Comparison of ENCODE assay signal across 9 mouse cellular contexts in the genomic region with DNA sequence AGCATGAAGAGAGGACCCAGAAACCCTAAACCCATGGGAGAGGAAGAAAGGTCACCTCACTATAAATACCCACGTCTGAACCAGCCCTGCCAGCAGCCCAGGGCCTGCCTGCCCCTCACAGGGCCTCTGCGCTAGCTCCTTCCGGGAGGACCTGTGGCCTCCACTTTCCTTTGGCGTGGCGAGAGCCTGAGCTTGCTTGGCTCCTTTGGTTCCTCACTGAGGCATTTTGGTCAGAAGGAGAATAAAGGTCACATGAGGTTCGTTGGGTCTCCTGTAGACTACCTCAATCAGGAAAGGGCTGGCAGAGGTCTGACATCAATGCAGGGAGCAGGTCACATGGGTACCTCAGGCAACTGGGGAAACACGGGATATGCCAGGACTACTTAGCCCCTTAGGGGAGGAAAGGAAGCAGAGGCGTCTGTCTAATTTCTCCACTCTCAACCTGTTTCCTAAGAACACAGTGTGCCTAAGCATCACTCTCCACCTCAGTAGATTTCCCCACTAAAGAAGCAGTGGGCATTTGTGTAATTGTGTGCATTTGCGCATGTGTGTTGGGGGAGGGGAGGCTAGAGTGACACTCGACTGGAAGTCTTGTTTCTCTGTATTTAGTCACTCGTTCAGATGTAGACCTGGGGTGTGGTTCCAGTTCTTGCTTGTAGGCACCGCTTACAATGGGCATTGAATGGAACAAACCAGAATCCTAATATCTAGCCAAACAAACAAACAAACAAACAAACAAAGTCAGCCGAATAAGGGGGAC. TPM values are rescaled to one million over a fixed set of nuclear protein-coding genes. Genes with fewer than 3 reads are reported as not detected.
DNase-seq lines count a peak whose midpoint lies in the region; ATAC-seq lines count a peak whose summit lies in the region.
"Had no signal": no experiment of that assay in that cellular context is flagged by ENCODE, and none has a peak within 500 bp of the region (broad histone marks: within the 10 kb centered on the region; RNA-seq: fewer than 3 reads in every experiment).

No protein-coding gene starts in this region.

- DNase-seq in CD4-positive helper T cell, adult 2 months (ENCODE audit: low read depth, low spot score) = peak; percentile 35
- peak; percentile 34 for DNase-seq in gastrocnemius, postnatal 10 days
- no peak for DNase-seq in urinary bladder, adult 2 months (ENCODE audit: low spot score)
- DNase-seq in urinary bladder, postnatal 10 days (ENCODE audit: low spot score) = no peak
- DNase-seq in urinary bladder, postnatal 25 days (ENCODE audit: low spot score) = no peak

- no peak overlapping the region for H3K4me2 ChIP-seq in hindbrain, embryonic 16.5 days (ENCODE audit: low read length)
- no peak overlapping the region for H3K4me2 ChIP-seq in hindbrain, embryonic 12.5 days (replicated peaks)
- H3K4me2 ChIP-seq in intestine, embryonic 16.5 days (ENCODE audit: low read depth, low read length) = no peak overlapping the region

- WGBS in hindbrain, embryonic 16.5 days = 70% methylated on average over 13 of the region's 13 CpGs
- 63% methylated on average over 13 of the region's 13 CpGs for WGBS in hindbrain, embryonic 12.5 days
- WGBS in intestine, embryonic 16.5 days = 57% methylated on average over 13 of the region's 13 CpGs

- H3K27me3 ChIP-seq in hindbrain, embryonic 16.5 days (replicated peaks; ENCODE audit: control insufficient read depth, insufficient read depth, low read length) = no peaks in the 10 kb centered on the region
- no peaks in the 10 kb centered on the region for H3K27me3 ChIP-seq in hindbrain, embryonic 12.5 days
- H3K27me3 ChIP-seq in intestine, embryonic 16.5 days (replicated peaks; ENCODE audit: control insufficient read depth, insufficient read depth, low read length) = no peaks in the 10 kb centered on the region
- H3K27me3 ChIP-seq: CH12.LX had no signal

- H3K27ac ChIP-seq in hindbrain, embryonic 16.5 days (ENCODE audit: low read depth, low read length) = no peak overlapping the region
- no peak overlapping the region for H3K27ac ChIP-seq in hindbrain, embryonic 12.5 days
- H3K27ac ChIP-seq in intestine, embryonic 16.5 days (ENCODE audit: low read length) = peak overlapping the region; percentile 72

- 0 out of 2 replicates have a peak, but pooled peaks have one; percentile 24 for ATAC-seq in hindbrain, embryonic 16.5 days
- no peak for ATAC-seq in hindbrain, embryonic 12.5 days (ENCODE audit: low FRiP score)
- ATAC-seq in intestine, embryonic 16.5 days = peak; percentile 35; the same call in 1 of the 2 replicates

- H3K9me3 ChIP-seq in hindbrain, embryonic 16.5 days (ENCODE audit: control insufficient read depth, low read length) = no peaks in the 10 kb centered on the region
- H3K9me3 ChIP-seq in hindbrain, embryonic 12.5 days (replicated peaks) = no peaks in the 10 kb centered on the region
- H3K9me3 ChIP-seq in intestine, embryonic 16.5 days (ENCODE audit: control insufficient read depth, low read length) = no peaks in the 10 kb centered on the region

- no peaks in the 10 kb centered on the region; the same call in 1 of the 2 replicates for H3K4me1 ChIP-seq in hindbrain, embryonic 16.5 days (ENCODE audit: control insufficient read depth, insufficient read depth, low read depth, low read length)
- peaks cover 24% of the 10 kb centered on the region for H3K4me1 ChIP-seq in hindbrain, embryonic 12.5 days
- H3K4me1 ChIP-seq in intestine, embryonic 16.5 days (ENCODE audit: control insufficient read depth, insufficient read depth, low read length) = peaks cover 65% of the 10 kb centered on the region

- no peak overlapping the region for H3K4me3 ChIP-seq in hindbrain, embryonic 16.5 days (ENCODE audit: low read length)
- no peak overlapping the region for H3K4me3 ChIP-seq in hindbrain, embryonic 12.5 days
- no peak overlapping the region for H3K4me3 ChIP-seq in intestine, embryonic 16.5 days (ENCODE audit: low read length)

- H3K36me3 ChIP-seq in hindbrain, embryonic 16.5 days (ENCODE audit: control insufficient read depth, insufficient read depth, low read length) = no peaks in the 10 kb centered on the region
- H3K36me3 ChIP-seq in hindbrain, embryonic 12.5 days = no peaks in the 10 kb centered on the region
- no peaks in the 10 kb centered on the region for H3K36me3 ChIP-seq in intestine, embryonic 16.5 days (ENCODE audit: control insufficient read depth, insufficient read depth, low read length)

- H3K9ac ChIP-seq in hindbrain, embryonic 16.5 days (ENCODE audit: low read depth, low read length) = no peak overlapping the region
- no peak overlapping the region for H3K9ac ChIP-seq in hindbrain, embryonic 12.5 days
- 0 out of 2 replicates have a peak overlapping the region, but pooled peaks have one; percentile 7 for H3K9ac ChIP-seq in intestine, embryonic 16.5 days (ENCODE audit: low read depth, low read length)

RNA-seq across cellular contexts. Expression of a gene that starts 5.6 kb away (rescaled TPM):
- 0.88 and 4.2 TPM in 2 replicates for polyA plus RNA-seq in hindbrain, embryonic 16.5 days (2015; fragmentation: Nextera tagmentation; extraction: Ambion mirVana)
- polyA plus RNA-seq in hindbrain, embryonic 12.5 days (2016; fragmentation: Nextera tagmentation; extraction: Ambion mirVana) = 2.1 and 5.3 TPM in 2 replicates
- total RNA-seq in gastrocnemius, postnatal 10 days (2021) = 100 to 1,000 TPM; 515 to 520 TPM
- polyA plus RNA-seq in intestine, embryonic 16.5 days (2015; fragmentation: Nextera tagmentation; extraction: Ambion mirVana) = 4.6 and 5.4 TPM in 2 replicates
- 6.8 and 7.9 TPM in 2 replicates for polyA plus RNA-seq in urinary bladder, adult 2 months (2012; rRNA removed)

RNA-seq across cellular contexts. Expression of a gene that starts 17.4 kb away (rescaled TPM):
- 33.2 and 34.3 TPM in 2 replicates for polyA plus RNA-seq in hindbrain, embryonic 16.5 days (2015; fragmentation: Nextera tagmentation; extraction: Ambion mirVana)
- 52.4 and 61.5 TPM in 2 replicates for polyA plus RNA-seq in hindbrain, embryonic 12.5 days (2016; fragmentation: Nextera tagmentation; extraction: Ambion mirVana)
- total RNA-seq in gastrocnemius, postnatal 10 days (2021) = 10 to 100 TPM in 1 of 2 experiments, 1 to 10 TPM in 1; 9.8 to 11.4 TPM
- polyA plus RNA-seq in intestine, embryonic 16.5 days (2015; fragmentation: Nextera tagmentation; extraction: Ambion mirVana) = 62.7 and 70.6 TPM in 2 replicates
- polyA plus RNA-seq in urinary bladder, adult 2 months (2012; rRNA removed) = 38.1 and 42.4 TPM in 2 replicates

RNA-seq across cellular contexts. Expression of a gene that starts 17.5 kb away (rescaled TPM):
- 8.9 and 10.6 TPM in 2 replicates for polyA plus RNA-seq in hindbrain, embryonic 16.5 days (2015; fragmentation: Nextera tagmentation; extraction: Ambion mirVana)
- polyA plus RNA-seq in hindbrain, embryonic 12.5 days (2016; fragmentation: Nextera tagmentation; extraction: Ambion mirVana) = 16.7 and 18.6 TPM in 2 replicates
- 10 to 100 TPM; 11.3 to 19.2 TPM for total RNA-seq in gastrocnemius, postnatal 10 days (2021)
- 9.3 and 10.8 TPM in 2 replicates for polyA plus RNA-seq in intestine, embryonic 16.5 days (2015; fragmentation: Nextera tagmentation; extraction: Ambion mirVana)
- 31.7 and 39.2 TPM in 2 replicates for polyA plus RNA-seq in urinary bladder, adult 2 months (2012; rRNA removed)

RNA-seq across cellular contexts. Expression of a gene that starts 24.2 kb away (rescaled TPM):
- polyA plus RNA-seq in hindbrain, embryonic 16.5 days (2015; fragmentation: Nextera tagmentation; extraction: Ambion mirVana) = 0.93 and 1.6 TPM in 2 replicates
- 1.9 and 2.5 TPM in 2 replicates for polyA plus RNA-seq in hindbrain, embryonic 12.5 days (2016; fragmentation: Nextera tagmentation; extraction: Ambion mirVana)
- under 1 TPM in 1 of 2 experiments, not detected in 1; 0.93 TPM for total RNA-seq in gastrocnemius, postnatal 10 days (2021)
- polyA plus RNA-seq in intestine, embryonic 16.5 days (2015; fragmentation: Nextera tagmentation; extraction: Ambion mirVana) = 4.5 and 4.7 TPM in 2 replicates
- polyA plus RNA-seq in urinary bladder, adult 2 months (2012; rRNA removed) = not detected in 2 replicates
- total RNA-seq: CH12.LX had no signal

RNA-seq across cellular contexts. Expression of a gene that starts 27.5 kb away (rescaled TPM):
- 0.15 and 0.39 TPM in 2 replicates for polyA plus RNA-seq in hindbrain, embryonic 16.5 days (2015; fragmentation: Nextera tagmentation; extraction: Ambion mirVana)
- polyA plus RNA-seq in hindbrain, embryonic 12.5 days (2016; fragmentation: Nextera tagmentation; extraction: Ambion mirVana) = 0.26 and 0.49 TPM in 2 replicates
- not detected for total RNA-seq in gastrocnemius, postnatal 10 days (2021)
- polyA plus RNA-seq in intestine, embryonic 16.5 days (2015; fragmentation: Nextera tagmentation; extraction: Ambion mirVana) = 47.2 and 49.3 TPM in 2 replicates
- 0.11 and 0.13 TPM in 2 replicates for polyA plus RNA-seq in urinary bladder, adult 2 months (2012; rRNA removed)

Comparison
In these comparisons a context has a peak if more than half of its experiments do, and no peak if none do; other contexts are left out.
1. DNase-seq: peak in CD4-positive helper T cell, adult 2 months (single experiment) and gastrocnemius, postnatal 10 days (single experiment); none in urinary bladder, adult 2 months (single experiment), urinary bladder, postnatal 10 days (single experiment) and urinary bladder, postnatal 25 days (single experiment).